Mouse (Mus musculus) kidney, embryonic 14.5 days (tissue): ENCODE measurements around the gene Lrrc29. TPM values are rescaled to one million over a fixed set of nuclear protein-coding genes. Genes with fewer than 3 reads are reported as not detected.
"Not testable (repeated sequence)": the region's sequence is repeated elsewhere in the genome, so short reads cannot be mapped to it uniquely, and the experiment has no call there.

Experiments
- ATAC-seq: fragments of 200-750 bp; cut with Nextera tagmentation; 2 replicates; pipeline ENCODE4 v1.8.0; 2017; ENCODE audit warnings: moderate number of reproducible peaks, mild to moderate bottlenecking, moderate TSS enrichment, moderate library complexity; ENCODE audit not compliant: low FRiP score, low TSS enrichment
- H3K27ac ChIP-seq: fragments of 300-500 bp; sonication (generic); 2 replicates; pipeline ENCODE4 v1.5.1; 2014; ENCODE audit warnings: low read depth, mild to moderate bottlenecking, low read length, moderate library complexity, mixed read lengths
- H3K27me3 ChIP-seq: fragments of 300-500 bp; sonication (generic); 2 replicates; pipeline ENCODE4 v1.6.1; 2014; ENCODE audit warnings: mild to moderate bottlenecking, low read length; ENCODE audit not compliant: control insufficient read depth, insufficient read depth
- H3K36me3 ChIP-seq: fragments of 300-500 bp; sonication (generic); 2 replicates; pipeline ENCODE4 v1.6.1; 2014; ENCODE audit warnings: low read length, mixed read lengths; ENCODE audit not compliant: control insufficient read depth, insufficient read depth
- H3K4me1 ChIP-seq: fragments of 300-500 bp; sonication (generic); 2 replicates; pipeline ENCODE4 v1.6.1; 2014; ENCODE audit warnings: low read length, mixed read lengths; ENCODE audit not compliant: control insufficient read depth, insufficient read depth
- H3K4me2 ChIP-seq: fragments of 300-500 bp; sonication (generic); replicated peaks from 2 replicates; pipeline ENCODE4 v1.6.1; 2014; ENCODE audit warnings: low read depth, mild to moderate bottlenecking, low read length
- H3K4me3 ChIP-seq: fragments of 300-500 bp; sonication (generic); 2 replicates; pipeline ENCODE4 v1.5.1; 2014; ENCODE audit warnings: mild to moderate bottlenecking, low read length
- H3K9ac ChIP-seq: fragments of 300-500 bp; sonication (generic); 2 replicates; pipeline ENCODE4 v1.6.1; 2014; ENCODE audit warnings: low read depth, mild to moderate bottlenecking, low read length, moderate library complexity
- H3K9me3 ChIP-seq: fragments of 300-500 bp; sonication (generic); 2 replicates; pipeline ENCODE4 v1.6.1; 2016; ENCODE audit warnings: low read length; ENCODE audit not compliant: control insufficient read depth
- WGBS: fragments of 180-500 bp; shearing (Covaris S2); extraction: QIAGEN DNeasy Blood & Tissue Kit; methylation state at CpG from one replicate; pipeline ENCODE4 v1.1.7; 2014; 5-methylcytosine and 5-hydroxymethylcytosine counted together
- polyA plus RNA-seq: library from polyadenylated mRNA; unstranded; fragments of >200 nt; fragmentation: Nextera tagmentation; extraction: Ambion mirVana; gene quantifications from 2 replicates; pipeline ENCODE4 v1.2.1, GENCODE M21; 2014

Gene Lrrc29
- polyA plus RNA-seq, 1 experiment from 2014 or later: 2.1 TPM

- no peaks in the 10 kb centered on the region for H3K9me3 ChIP-seq
- 0% methylated on average over 36 of the region's 58 CpGs for WGBS
- peak within 1 kb of the TSS; percentile 96 for H3K4me3 ChIP-seq
- no peaks in the 10 kb centered on the region for H3K27me3 ChIP-seq
- peak within 1 kb of the TSS; percentile 93 for H3K9ac ChIP-seq
- peaks cover 13% of the 10 kb centered on the region for H3K4me1 ChIP-seq
- H3K27ac ChIP-seq: peak within 1 kb of the TSS; percentile 37; the same call in 1 of the 2 replicates
- peak; percentile 90 for ATAC-seq
- peak within 1 kb of the TSS; percentile 91 for H3K4me2 ChIP-seq
- peaks cover 38% of the 10 kb centered on the region for H3K36me3 ChIP-seq
Observed at GRCm38 (mm10) chr8:105297511-105298192, 28.4 kb downstream of the Lrrc29 start, which contains the start of gene E2f4. E2f4 (plus strand) TSS chr8:105297663.

DNA sequence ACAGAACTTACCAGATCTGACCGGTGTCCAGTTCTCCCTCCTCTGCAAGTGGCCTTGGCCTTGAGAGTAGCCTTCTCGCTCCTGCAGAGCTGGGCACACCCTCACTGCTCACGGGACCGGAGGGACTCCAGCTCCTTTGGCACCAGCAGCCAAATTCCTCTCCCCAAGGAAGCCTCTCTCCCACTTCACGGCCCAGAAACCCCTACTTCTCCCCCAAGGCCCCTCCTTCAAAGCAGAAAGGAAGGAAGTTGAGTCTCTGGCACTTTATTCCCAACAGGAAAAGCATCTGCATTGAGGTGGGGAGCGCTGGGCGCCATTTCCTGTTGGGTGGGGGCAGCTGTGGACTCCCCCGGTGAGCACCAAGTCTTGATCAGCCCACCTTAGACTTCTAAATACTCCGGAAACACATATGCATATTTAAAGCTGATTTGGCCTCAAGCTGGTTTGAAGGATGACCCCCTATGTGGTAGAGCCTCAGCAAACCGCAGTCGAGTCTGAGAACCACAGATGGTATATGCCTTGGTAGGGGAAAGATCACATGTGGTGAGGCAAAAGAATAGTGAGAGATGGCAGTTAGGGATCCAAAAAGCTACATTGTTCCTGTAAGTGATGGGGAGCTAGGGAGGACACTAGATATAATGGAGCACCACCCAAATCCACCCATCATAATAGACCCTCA is 30.0 kb downstream of the Lrrc29 start, which contains the start of gene Exoc3l:
Gene Exoc3l, minus strand, starts transcription at position 207 of the 679 bp plus-strand sequence.
- H3K9ac ChIP-seq: no peak within 1 kb of the TSS
- 58% methylated on average over 11 of the region's 11 CpGs for WGBS
- peak within 1 kb of the TSS; percentile 96 for H3K4me3 ChIP-seq
- H3K9me3 ChIP-seq: no peaks in the 10 kb centered on the region
- peaks cover 13% of the 10 kb centered on the region for H3K4me1 ChIP-seq
- peak within 1 kb of the TSS; percentile 91 for H3K4me2 ChIP-seq
- no peaks in the 10 kb centered on the region for H3K27me3 ChIP-seq
- peak within 1 kb of the TSS; percentile 37; the same call in 1 of the 2 replicates for H3K27ac ChIP-seq
- H3K36me3 ChIP-seq: peaks cover 22% of the 10 kb centered on the region
- no peak for ATAC-seq

DNA sequence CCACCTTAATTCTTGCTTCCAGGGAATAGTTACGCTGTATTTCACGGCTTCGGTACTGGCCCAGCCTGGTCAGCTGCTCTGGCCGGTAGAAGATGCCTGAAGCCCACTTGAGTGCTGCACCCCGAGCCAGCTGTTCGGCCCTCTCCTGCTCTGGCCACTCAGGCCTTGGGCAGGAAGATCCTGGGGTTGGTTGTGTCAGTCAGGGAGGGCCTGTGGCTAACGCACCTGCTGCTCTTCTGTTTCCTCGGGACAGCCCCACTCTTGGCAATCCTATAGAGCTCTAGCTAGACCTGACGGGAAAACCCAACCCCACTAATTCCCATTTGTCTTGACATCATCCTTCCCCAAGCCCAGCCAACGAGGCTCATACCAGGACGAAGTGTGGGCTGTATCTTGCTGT is 30.8 kb downstream of the Lrrc29 start:
- H3K9ac ChIP-seq: no peak overlapping the region
- H3K36me3 ChIP-seq: peaks cover 15% of the 10 kb centered on the region
- peak overlapping the region; percentile 16; the same call in 1 of the 2 replicates for H3K4me3 ChIP-seq
- no peak for ATAC-seq
- 74% methylated on average over 11 of the region's 11 CpGs for WGBS
- peak overlapping the region; percentile 29; the same call in 1 of the 2 replicates for H3K4me2 ChIP-seq
- 0 out of 2 replicates have a peak overlapping the region, but pooled peaks have one; percentile 7 for H3K27ac ChIP-seq
- peaks cover 17% of the 10 kb centered on the region for H3K4me1 ChIP-seq
- H3K27me3 ChIP-seq: peaks cover 5% of the 10 kb centered on the region; the same call in 1 of the 2 replicates
- H3K9me3 ChIP-seq: no peaks in the 10 kb centered on the region

DNA sequence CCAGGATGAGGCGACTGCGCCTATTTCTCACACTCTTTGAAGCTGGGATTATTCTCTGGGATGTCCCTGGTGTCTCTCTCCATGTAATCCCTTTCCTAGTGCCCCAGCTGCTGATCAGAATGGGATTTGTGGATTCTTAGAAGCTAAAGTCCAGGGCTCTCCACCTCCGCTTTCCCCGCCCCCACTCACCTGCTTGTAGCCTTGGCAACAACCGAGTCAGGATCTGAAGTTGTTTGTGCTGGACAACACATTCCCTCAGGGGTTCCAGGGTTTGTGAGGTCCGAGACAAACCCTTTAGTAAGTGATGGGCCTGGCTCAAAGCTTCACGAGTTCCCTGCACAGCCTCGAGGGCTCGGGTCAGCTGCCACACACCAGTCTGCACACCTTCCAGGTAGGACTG is 31.3 kb downstream of the Lrrc29 start:
- Histone ChIP-seq H3K4me2 (peak overlapping the region; percentile 29; the same call in 1 of the 2 replicates), H3K27me3 (peaks cover 9% of the 10 kb centered on the region; the same call in 1 of the 2 replicates), H3K9me3 (no peaks in the 10 kb centered on the region), H3K27ac (no peak overlapping the region), H3K36me3 (peaks cover 11% of the 10 kb centered on the region), H3K9ac (no peak overlapping the region), H3K4me3 (0 out of 2 replicates have a peak overlapping the region, but pooled peaks have one; percentile 16), H3K4me1 (peaks cover 22% of the 10 kb centered on the region)
- WGBS: 72% methylated on average over 9 of the region's 9 CpGs
- no peak for ATAC-seq

DNA sequence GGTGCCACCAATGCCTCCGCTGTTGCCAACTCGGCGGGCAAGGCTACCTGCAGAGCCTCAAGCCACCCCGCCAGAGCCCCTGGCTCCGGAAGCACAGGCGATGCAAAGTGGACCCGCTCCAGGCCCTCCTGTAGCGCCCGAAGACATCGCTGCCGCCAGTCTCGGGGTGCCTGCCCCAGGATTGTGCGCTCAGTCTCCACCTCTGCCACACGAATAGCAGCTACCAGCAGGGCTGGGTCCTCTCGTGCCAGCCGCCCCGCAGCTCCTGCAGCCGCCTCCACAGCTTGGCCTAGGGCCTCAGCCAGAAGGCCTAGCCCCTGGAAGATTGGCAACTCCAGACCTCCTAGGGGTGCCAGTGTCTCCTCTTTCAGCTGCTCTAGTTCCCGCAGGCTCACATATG is 32.7 kb downstream of the Lrrc29 start:
- H3K9me3 ChIP-seq: no peaks in the 10 kb centered on the region
- 72% methylated on average over 19 of the region's 19 CpGs for WGBS
- H3K4me1 ChIP-seq: peaks cover 22% of the 10 kb centered on the region
- H3K4me3 ChIP-seq: no peak overlapping the region
- H3K9ac ChIP-seq: no peak overlapping the region
- H3K4me2 ChIP-seq: no peak overlapping the region
- no peak for ATAC-seq
- H3K27ac ChIP-seq: no peak overlapping the region
- peaks cover 9% of the 10 kb centered on the region; the same call in 1 of the 2 replicates for H3K27me3 ChIP-seq
- H3K36me3 ChIP-seq: no peaks in the 10 kb centered on the region

- no peaks in the 10 kb centered on the region for H3K9me3 ChIP-seq
Observed at GRCm38 (mm10) chr8:105292471-105292870, 33.6 kb downstream of the Lrrc29 start.

GRCm38 (mm10) chr8:105291802-105292201 is 34.3 kb downstream of the Lrrc29 start:
- not testable (repeated sequence) for H3K27me3 ChIP-seq, H3K27ac ChIP-seq, H3K9me3 ChIP-seq, H3K36me3 ChIP-seq, H3K4me3 ChIP-seq, H3K4me2 ChIP-seq, H3K9ac ChIP-seq, ATAC-seq
- 70% methylated on average over 3 of the region's 3 CpGs for WGBS
- peaks cover 22% of the 10 kb centered on the region for H3K4me1 ChIP-seq

More at GRCm38 (mm10) chr8:105292471-105292870, 33.6 kb downstream of the Lrrc29 start:
- no peak for ATAC-seq
- H3K4me3 ChIP-seq: no peak overlapping the region
- WGBS: 86% methylated on average over 7 of the region's 7 CpGs
- H3K4me1 ChIP-seq: peaks cover 25% of the 10 kb centered on the region
- H3K27ac ChIP-seq: no peak overlapping the region
- H3K27me3 ChIP-seq: peaks cover 9% of the 10 kb centered on the region; the same call in 1 of the 2 replicates
- H3K36me3 ChIP-seq: no peaks in the 10 kb centered on the region
- no peak overlapping the region for H3K9ac ChIP-seq
- no peak overlapping the region for H3K4me2 ChIP-seq

- not testable (repeated sequence) for ATAC-seq, H3K36me3 ChIP-seq, H3K27ac ChIP-seq, H3K4me3 ChIP-seq, H3K4me2 ChIP-seq, H3K27me3 ChIP-seq, H3K9ac ChIP-seq, H3K9me3 ChIP-seq
- 83% methylated on average over 8 of the region's 8 CpGs for WGBS
- H3K4me1 ChIP-seq: peaks cover 22% of the 10 kb centered on the region
Observed at GRCm38 (mm10) chr8:105291364-105291763, 34.7 kb downstream of the Lrrc29 start.
